Mouse (Mus musculus) hindbrain, embryonic 14.5 days (tissue): ENCODE measurements around the gene Bend6. TPM values are rescaled to one million over a fixed set of nuclear protein-coding genes. Genes with fewer than 3 reads are reported as not detected.
"Not testable (repeated sequence)": the region's sequence is repeated elsewhere in the genome, so short reads cannot be mapped to it uniquely, and the experiment has no call there.

Source experiments
- ATAC-seq: fragments of 200-750 bp; cut with Nextera tagmentation; 2 replicates; pipeline ENCODE4 v1.8.0; 2017; ENCODE audit warnings: moderate number of reproducible peaks, mild to moderate bottlenecking, moderate TSS enrichment, moderate library complexity; ENCODE audit not compliant: low FRiP score
- DNase-seq: peaks from one replicate; pipeline ENCODE4 v3.0.0-alpha.2; 2015; ENCODE audit warnings: low spot score
- H3K27ac ChIP-seq: fragments of 300-500 bp; sonication (generic); 2 replicates; pipeline ENCODE4 v1.5.1; 2014; ENCODE audit warnings: mild to moderate bottlenecking, moderate library complexity
- H3K27me3 ChIP-seq: fragments of 300-500 bp; sonication (generic); 2 replicates; pipeline ENCODE4 v1.6.1; 2014; ENCODE audit warnings: mild to moderate bottlenecking, low read length, mixed read lengths; ENCODE audit not compliant: control insufficient read depth, insufficient read depth
- H3K36me3 ChIP-seq: fragments of 300-500 bp; sonication (generic); replicated peaks from 2 replicates; pipeline ENCODE4 v1.6.1; 2014; ENCODE audit not compliant: control insufficient read depth, insufficient read depth
- H3K4me1 ChIP-seq: fragments of 300-500 bp; sonication (generic); replicated peaks from 2 replicates; pipeline ENCODE4 v1.6.1; 2014; ENCODE audit warnings: antibody characterized with exemption, low read length, mixed read lengths; ENCODE audit not compliant: control insufficient read depth, insufficient read depth
- H3K4me2 ChIP-seq: fragments of 300-500 bp; sonication (generic); replicated peaks from 2 replicates; pipeline ENCODE4 v1.6.1; 2014; ENCODE audit warnings: mild to moderate bottlenecking, moderate library complexity
- H3K4me3 ChIP-seq: fragments of 300-500 bp; sonication (generic); replicated peaks from 2 replicates; pipeline ENCODE4 v1.5.1; 2014; ENCODE audit warnings: mild to moderate bottlenecking, low read length
- H3K9ac ChIP-seq: fragments of 300-500 bp; sonication (generic); 2 replicates; pipeline ENCODE4 v1.6.1; 2014
- H3K9me3 ChIP-seq: fragments of 300-500 bp; sonication (generic); 2 replicates; pipeline ENCODE4 v1.6.1; 2016; ENCODE audit warnings: low read length; ENCODE audit not compliant: control insufficient read depth
- WGBS: fragments of 180-500 bp; shearing (Covaris S2); extraction: QIAGEN DNeasy Blood & Tissue Kit; methylation state at CpG from one replicate; pipeline ENCODE4 v1.1.7; 2014; 5-methylcytosine and 5-hydroxymethylcytosine counted together
- polyA plus RNA-seq: library from polyadenylated mRNA; unstranded; fragments of >200 nt; fragmentation: Nextera tagmentation; extraction: Ambion mirVana; gene quantifications from 2 replicates; pipeline ENCODE4 v1.2.1, GENCODE M21; 2014

Bend6 gene
- polyA plus RNA-seq, 1 experiment from 2014 or later: 55.9 TPM

GRCm38 (mm10) chr1:33869031-33869430 is 38.6 kb downstream of the Bend6 start:
- WGBS: 79% methylated on average over 2 of the region's 2 CpGs
- ATAC-seq (no peak), DNase-seq (no peak)
- Histone ChIP-seq H3K9ac (no peak overlapping the region), H3K4me2 (no peak overlapping the region), H3K27me3 (no peaks in the 10 kb centered on the region), H3K9me3 (peaks cover 4% of the 10 kb centered on the region; the same call in 1 of the 2 replicates), H3K36me3 (no peaks in the 10 kb centered on the region), H3K4me1 (no peaks in the 10 kb centered on the region), H3K27ac (no peak overlapping the region), H3K4me3 (no peak overlapping the region)

- DNase-seq (no peak), ATAC-seq (no peak)
- Histone ChIP-seq H3K4me1 (no peaks in the 10 kb centered on the region), H3K9ac (no peak overlapping the region), H3K36me3 (no peaks in the 10 kb centered on the region), H3K27me3 (no peaks in the 10 kb centered on the region), H3K4me2 (no peak overlapping the region), H3K9me3 (no peaks in the 10 kb centered on the region), H3K27ac (no peak overlapping the region), H3K4me3 (no peak overlapping the region)
- WGBS: 99% methylated on average over 2 of the region's 2 CpGs
Measured at GRCm38 (mm10) chr1:33846807-33847206, 60.8 kb downstream of the Bend6 start.

- H3K9ac ChIP-seq: no peak overlapping the region
- H3K27me3 ChIP-seq: no peaks in the 10 kb centered on the region
- 65% methylated on average over 6 of the region's 6 CpGs for WGBS
- H3K9me3 ChIP-seq: no peaks in the 10 kb centered on the region
- H3K4me3 ChIP-seq: no peak overlapping the region
- H3K4me1 ChIP-seq: no peaks in the 10 kb centered on the region
- DNase-seq (no peak), ATAC-seq (no peak)
- H3K4me2 ChIP-seq: no peak overlapping the region
- H3K27ac ChIP-seq: no peak overlapping the region
- no peaks in the 10 kb centered on the region for H3K36me3 ChIP-seq
Measured at GRCm38 (mm10) chr1:33843823-33844222, 63.8 kb downstream of the Bend6 start.

- not testable (repeated sequence) for H3K4me2 ChIP-seq, H3K9me3 ChIP-seq, H3K27ac ChIP-seq, DNase-seq, ATAC-seq, H3K36me3 ChIP-seq, H3K4me3 ChIP-seq, H3K4me1 ChIP-seq, H3K27me3 ChIP-seq, H3K9ac ChIP-seq
- WGBS: 97% methylated on average over 14 of the region's 14 CpGs
Measured at GRCm38 (mm10) chr1:33838952-33839351, 68.7 kb downstream of the Bend6 start.

DNA sequence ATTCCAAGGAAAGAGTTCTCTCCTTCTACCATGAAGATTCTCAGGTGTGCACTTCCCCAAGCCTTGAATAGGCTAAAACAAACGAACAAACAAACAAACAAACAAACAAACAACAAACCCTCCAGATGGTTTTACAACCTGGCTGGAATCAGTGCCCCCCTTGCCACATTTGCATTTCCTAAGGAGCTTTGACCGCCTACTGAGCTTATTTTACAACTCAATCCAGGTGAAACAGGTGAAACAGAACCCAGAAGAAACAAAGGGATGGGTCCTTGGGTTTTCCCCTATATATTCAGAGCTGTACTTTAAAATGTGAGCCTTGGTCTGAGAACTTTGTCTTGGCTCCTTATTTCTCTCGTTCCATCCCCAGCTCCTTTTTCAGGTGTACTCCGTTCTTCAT is 77.0 kb downstream of the Bend6 start:
- H3K36me3 ChIP-seq: no peaks in the 10 kb centered on the region
- ATAC-seq (no peak), DNase-seq (no peak)
- H3K4me3 ChIP-seq: no peak overlapping the region
- H3K9ac ChIP-seq: no peak overlapping the region
- peaks cover 7% of the 10 kb centered on the region; the same call in 1 of the 2 replicates for H3K9me3 ChIP-seq
- H3K4me2 ChIP-seq: no peak overlapping the region
- H3K27me3 ChIP-seq: no peaks in the 10 kb centered on the region
- H3K27ac ChIP-seq: no peak overlapping the region
- H3K4me1 ChIP-seq: no peaks in the 10 kb centered on the region
- 71% methylated on average over 4 of the region's 4 CpGs for WGBS

GRCm38 (mm10) chr1:33817931-33818330 is 89.7 kb downstream of the Bend6 start:
- Histone ChIP-seq H3K4me3 (no peak overlapping the region), H3K27ac (no peak overlapping the region), H3K4me2 (no peak overlapping the region), H3K9me3 (no peaks in the 10 kb centered on the region), H3K9ac (no peak overlapping the region), H3K36me3 (no peaks in the 10 kb centered on the region), H3K4me1 (peaks cover 4% of the 10 kb centered on the region), H3K27me3 (no peaks in the 10 kb centered on the region)
- WGBS: 89% methylated on average over 2 of the region's 2 CpGs
- DNase-seq: no peak
- ATAC-seq: no peak

- H3K9ac ChIP-seq: peak within 1 kb of the TSS; percentile 91
- H3K4me1 ChIP-seq: peaks cover 13% of the 10 kb centered on the region
- no peaks in the 10 kb centered on the region for H3K9me3 ChIP-seq
- DNase-seq: peak; percentile 96
- peaks cover 26% of the 10 kb centered on the region for H3K36me3 ChIP-seq
- H3K4me3 ChIP-seq: peak within 1 kb of the TSS; percentile 70
- peak; percentile 97 for ATAC-seq
- peak within 1 kb of the TSS; percentile 77 for H3K4me2 ChIP-seq
- under 1% methylated on average over 85 of the region's 85 CpGs for WGBS
- H3K27me3 ChIP-seq: no peaks in the 10 kb centered on the region
- H3K27ac ChIP-seq: peak within 1 kb of the TSS; percentile 94
Measured at GRCm38 (mm10) chr1:33813868-33814794, 93.5 kb downstream of the Bend6 start, which contains the start of gene Zfp451. TSS of gene Zfp451 (minus strand) at chr1:33814595.

- peak overlapping the region; percentile 77 for H3K4me2 ChIP-seq
- H3K36me3 ChIP-seq: peaks cover 31% of the 10 kb centered on the region
- peaks cover 13% of the 10 kb centered on the region for H3K4me1 ChIP-seq
- no peaks in the 10 kb centered on the region for H3K27me3 ChIP-seq
- H3K9me3 ChIP-seq: no peaks in the 10 kb centered on the region
- peak overlapping the region; percentile 94 for H3K27ac ChIP-seq
- peak overlapping the region; percentile 70 for H3K4me3 ChIP-seq
- DNase-seq (no peak), ATAC-seq (peak; percentile 1; the same call in 1 of the 2 replicates)
- 6% methylated on average over 11 of the region's 11 CpGs for WGBS
- H3K9ac ChIP-seq: peak overlapping the region; percentile 91
Measured at GRCm38 (mm10) chr1:33813495-33813867, 94.1 kb downstream of the Bend6 start.

DNA sequence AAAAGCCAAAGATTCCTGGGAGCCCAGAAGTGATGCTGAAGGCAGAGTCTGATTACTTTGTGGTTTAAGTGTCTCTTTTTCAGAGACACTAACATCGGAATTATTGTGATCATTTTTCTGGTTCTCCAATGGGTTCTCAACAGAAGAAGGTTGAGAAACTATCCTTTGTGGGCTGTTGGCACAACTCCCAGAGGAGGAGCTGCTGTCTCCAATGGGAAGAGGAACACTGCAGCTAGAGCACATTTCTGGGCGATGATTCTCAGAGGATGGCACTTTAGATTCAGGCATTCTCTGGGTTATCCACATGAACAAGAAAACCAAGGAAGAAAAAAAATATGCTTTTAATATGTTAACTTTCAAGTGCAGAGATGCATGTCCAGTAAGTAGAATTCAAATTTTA is 104.3 kb downstream of the Bend6 start:
- Histone ChIP-seq H3K27ac (no peak overlapping the region), H3K36me3 (peaks cover 80% of the 10 kb centered on the region), H3K4me2 (no peak overlapping the region), H3K9me3 (no peaks in the 10 kb centered on the region), H3K4me3 (no peak overlapping the region), H3K27me3 (no peaks in the 10 kb centered on the region), H3K4me1 (no peaks in the 10 kb centered on the region), H3K9ac (no peak overlapping the region)
- ATAC-seq (no peak), DNase-seq (no peak)
- WGBS: 96% methylated on average over 2 of the region's 2 CpGs
